In genomic region chr13:59552751-59553150, GRCm38 (mm10) we compare ENCODE assay signal across 17 mouse cellular contexts. TPM values are rescaled to one million over a fixed set of nuclear protein-coding genes. Genes with fewer than 3 reads are reported as not detected.
DNase-seq lines count a peak whose midpoint lies in the region.
"Had no signal": no experiment of that assay in that cellular context is flagged by ENCODE, and none has a peak within 500 bp of the region (broad histone marks: within the 10 kb centered on the region; RNA-seq: fewer than 3 reads in every experiment).

No protein-coding gene starts in this region.

- DNase-seq in heart, adult 11 months, result peak; percentile 76
- no peak for DNase-seq in heart, postnatal 4 days
- peak; percentile 36 for DNase-seq in 416B (ENCODE audit: low read depth)
- DNase-seq in cerebellum, adult 18-20 months, result peak; percentile 78 to 80
- DNase-seq in cerebellum, postnatal 10 days, result peak; percentile 93 to 94
- DNase-seq in adrenal gland, adult 18-20 months (ENCODE audit: low spot score in 2 of 2), result no peak
- DNase-seq in kidney, postnatal 14 days, result no peak
- DNase-seq in thymus, postnatal 14 days, result no peak
- DNase-seq: forebrain, postnatal 0 days; gastrocnemius, postnatal 14 days; kidney, adult 9 months; kidney, postnatal 10 days; liver, embryonic 13.5 days; lung, adult 18-20 months; lung, postnatal 4 days; retina, postnatal 1 day; right cerebral cortex, postnatal 25 days had no signal

RNA-seq across cellular contexts. Expression of gene Agtpbp1, which starts 32.3 kb away (rescaled TPM):
- 10 to 100 TPM; 38.2 to 38.7 TPM for total RNA-seq in heart, postnatal 4 days (2021)
- total RNA-seq in adrenal gland, adult 18-20 months (2021), result 10 to 100 TPM; 35.6 to 46.0 TPM

RNA-seq across cellular contexts. Expression of gene Naa35, which starts 32.3 kb away (rescaled TPM):
- total RNA-seq in heart, postnatal 4 days (2021), result 10 to 100 TPM; 81.9 to 98.9 TPM
- 10 to 100 TPM; 68.8 to 70.2 TPM for total RNA-seq in adrenal gland, adult 18-20 months (2021)

Comparison
In these comparisons a context has a peak if more than half of its experiments do, and no peak if none do; other contexts are left out.
1. DNase-seq: peak in heart, adult 11 months (single experiment), 416B (single experiment), cerebellum, adult 18-20 months (2 of 2) and cerebellum, postnatal 10 days (2 of 2); none in heart, postnatal 4 days (single experiment), adrenal gland, adult 18-20 months (0 of 2), kidney, postnatal 14 days (single experiment) and thymus, postnatal 14 days (single experiment).